Mouse (Mus musculus) embryonic fibroblast, embryonic 13.5 days (primary cell): ENCODE results near the gene Atp8b3. TPM values are rescaled to one million over a fixed set of nuclear protein-coding genes. Genes with fewer than 3 reads are reported as not detected.

Source experiments
- H3K27ac ChIP-seq: 2 replicates; pipeline ENCODE4 v1.5.1; 2012; ENCODE audit warnings: low read length, control low read depth, inconsistent platforms; ENCODE audit not compliant: insufficient read depth
- H3K4me1 ChIP-seq: 2 replicates; pipeline ENCODE4 v1.6.1; 2011; ENCODE audit warnings: low read length; ENCODE audit not compliant: control insufficient read depth, insufficient read depth
- H3K4me3 ChIP-seq: 2 replicates; pipeline ENCODE4 v1.5.1; 2011; ENCODE audit warnings: mild to moderate bottlenecking, control low read depth, low read length; ENCODE audit not compliant: insufficient read depth
- CTCF ChIP-seq: IDR thresholded peaks from 2 replicates; pipeline ENCODE4 v1.5.1; 2011; ENCODE audit warnings: mild to moderate bottlenecking, control low read depth, low read length, moderate library complexity, borderline replicate concordance; ENCODE audit not compliant: insufficient read depth
- POLR2A ChIP-seq: IDR thresholded peaks from 2 replicates; pipeline ENCODE4 v1.6.1; 2011; ENCODE audit warnings: low read depth, mild to moderate bottlenecking, control low read depth, low read length, moderate library complexity
- polyA plus RNA-seq: library from polyadenylated mRNA; stranded (reverse); fragments of >200 nt; gene quantifications from 2 replicates; pipeline ENCODE4 v1.2.4, GENCODE M21; 2011; ENCODE audit warnings: low read depth; ENCODE audit not compliant: missing spikeins, insufficient read length

The Atp8b3 gene
- polyA plus RNA-seq, 1 experiment, result not detected

DNA sequence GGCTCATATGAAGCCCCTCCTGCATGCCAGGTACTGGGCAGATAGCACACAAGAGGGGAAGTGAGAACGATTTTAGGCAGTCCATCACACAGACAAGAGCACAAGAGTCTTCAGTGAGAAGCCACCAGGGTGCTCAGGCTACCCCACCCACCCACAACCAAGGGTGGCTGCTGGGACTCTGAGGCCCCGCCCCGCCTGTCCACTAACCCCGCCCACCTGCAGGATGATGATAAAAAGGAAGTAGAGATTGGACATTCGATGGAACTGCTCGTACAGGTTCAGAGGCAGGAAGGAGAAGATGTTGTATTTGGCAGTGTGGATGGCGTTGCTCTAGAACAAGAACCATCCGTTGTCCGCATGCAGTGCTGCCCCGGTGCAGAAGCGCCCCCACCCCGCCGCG, 3.9 kb downstream of the Atp8b3 start:
- H3K4me1 ChIP-seq, result 0 out of 2 replicates have a peak, but pooled peaks cover 3% of the 10 kb centered on the region
- no peak for TF ChIP-seq CTCF
- TF ChIP-seq POLR2A, result no peak
- no peak overlapping the region for H3K4me3 ChIP-seq
- H3K27ac ChIP-seq, result no peak overlapping the region

DNA sequence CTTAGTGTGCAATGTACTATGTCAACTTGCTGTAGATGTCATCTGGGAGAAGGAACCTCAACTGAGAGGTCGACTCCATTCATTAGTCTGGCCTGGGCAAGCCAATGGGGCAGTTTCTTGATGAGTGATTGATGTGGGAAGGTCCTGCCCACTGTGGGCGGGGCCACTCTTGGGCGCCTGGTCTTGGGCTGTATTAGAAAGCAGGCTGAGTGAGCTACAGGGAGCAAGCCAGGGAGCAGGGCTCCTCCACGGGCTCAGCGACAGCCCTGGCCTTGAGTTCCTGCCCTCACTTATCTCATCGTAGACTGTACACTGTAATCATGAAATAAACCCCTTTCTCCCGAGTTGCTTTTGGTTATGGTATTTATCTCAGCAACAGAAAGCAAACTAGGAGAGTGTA, 5.2 kb downstream of the Atp8b3 start:
- no peak overlapping the region for H3K27ac ChIP-seq
- no peak overlapping the region for H3K4me3 ChIP-seq
- TF ChIP-seq CTCF (no peak), POLR2A (no peak)
- 0 out of 2 replicates have a peak, but pooled peaks cover 3% of the 10 kb centered on the region for H3K4me1 ChIP-seq

DNA sequence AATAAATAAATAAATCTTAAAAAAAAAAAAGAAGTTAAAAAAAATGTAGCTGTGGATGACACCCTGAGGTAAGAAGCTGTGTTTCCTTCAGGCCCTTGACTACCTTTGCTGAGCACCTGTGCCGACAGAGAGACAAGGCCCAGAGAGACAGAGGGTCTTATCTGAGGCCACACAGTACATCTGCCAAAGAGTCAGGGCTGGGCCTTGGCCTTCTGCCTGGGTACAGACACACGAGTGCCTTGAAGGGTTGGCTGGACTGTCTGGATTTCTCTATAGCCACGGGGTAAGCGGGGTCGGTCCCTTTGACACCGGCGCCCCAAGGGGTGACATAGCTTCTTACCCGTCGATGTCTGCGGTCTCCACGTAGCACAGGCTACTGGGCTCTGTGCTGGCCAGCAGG, 6.1 kb downstream of the Atp8b3 start:
- Histone ChIP-seq H3K4me3 (no peak overlapping the region), H3K4me1 (no peaks in the 10 kb centered on the region), H3K27ac (no peak overlapping the region)
- no peak for TF ChIP-seq POLR2A

DNA sequence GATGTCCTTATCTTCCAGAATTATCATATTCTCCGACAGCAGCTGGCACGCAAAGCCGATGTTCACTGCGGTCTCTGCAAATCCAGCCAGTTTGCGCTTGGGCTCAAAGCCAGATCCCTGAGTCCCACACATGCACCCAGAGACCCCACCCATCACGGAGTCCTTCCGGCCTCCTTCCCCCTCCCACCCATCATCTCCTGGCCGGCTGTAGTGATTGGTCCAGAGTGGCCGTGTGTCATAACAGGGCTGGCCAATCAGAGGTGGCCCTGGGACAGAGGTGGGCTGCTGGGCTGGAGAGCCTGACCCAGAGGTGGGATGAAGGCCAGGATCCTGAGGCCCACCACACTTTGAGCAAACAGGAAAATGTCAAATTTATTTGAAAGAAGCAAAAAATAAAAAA, 12.8 kb downstream of the Atp8b3 start:
- H3K27ac ChIP-seq, result no peak overlapping the region
- TF ChIP-seq CTCF (no peak), POLR2A (no peak)
- H3K4me3 ChIP-seq, result no peak overlapping the region
- no peaks in the 10 kb centered on the region for H3K4me1 ChIP-seq

DNA sequence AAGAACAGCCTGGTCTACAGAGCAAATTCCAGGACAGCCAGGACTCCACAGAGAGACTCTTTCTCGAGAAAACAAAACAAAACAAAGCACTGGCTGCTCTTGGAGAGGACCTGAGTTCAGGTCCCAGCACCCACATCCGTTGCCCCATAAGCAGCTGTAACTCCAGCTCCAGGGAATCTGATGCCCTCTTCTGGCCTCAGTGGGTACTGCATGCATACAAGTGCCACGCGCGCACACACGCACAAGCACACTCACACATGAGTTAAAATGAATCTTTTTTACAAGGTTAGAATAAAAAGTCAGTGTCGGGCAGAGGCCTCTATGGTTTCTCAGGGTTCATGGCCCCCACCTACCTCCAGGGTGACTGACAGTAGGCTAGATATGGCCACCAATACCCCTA, 15.6 kb downstream of the Atp8b3 start:
- H3K4me1 ChIP-seq, result no peaks in the 10 kb centered on the region
- TF ChIP-seq CTCF, result peak; percentile 21; the same call in 1 of the 2 replicates
- TF ChIP-seq POLR2A, result no peak
- H3K27ac ChIP-seq, result no peak overlapping the region
- no peak overlapping the region for H3K4me3 ChIP-seq

DNA sequence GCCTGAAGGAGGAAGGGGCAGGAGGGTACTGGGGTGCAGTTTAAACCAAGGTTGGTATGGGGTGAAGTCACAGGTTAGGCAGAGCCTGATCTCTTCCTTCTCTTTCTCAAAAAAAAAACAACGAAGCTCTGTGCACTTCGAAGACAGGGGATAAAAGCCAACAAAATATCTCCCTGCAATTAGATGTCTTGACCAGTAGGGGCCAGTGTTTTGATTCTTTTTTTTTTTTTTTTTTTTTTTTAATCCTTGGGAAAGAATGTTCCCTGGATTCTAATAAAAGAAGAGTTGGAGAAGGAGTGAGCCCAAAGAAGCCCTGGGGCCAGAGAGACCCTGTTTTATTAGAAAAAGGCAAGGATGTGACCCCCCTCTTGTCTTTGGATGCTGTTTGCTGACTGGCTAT, 19.6 kb downstream of the Atp8b3 start:
- no peak for TF ChIP-seq CTCF
- H3K4me1 ChIP-seq, result no peaks in the 10 kb centered on the region
- no peak overlapping the region for H3K4me3 ChIP-seq
- no peak overlapping the region for H3K27ac ChIP-seq

DNA sequence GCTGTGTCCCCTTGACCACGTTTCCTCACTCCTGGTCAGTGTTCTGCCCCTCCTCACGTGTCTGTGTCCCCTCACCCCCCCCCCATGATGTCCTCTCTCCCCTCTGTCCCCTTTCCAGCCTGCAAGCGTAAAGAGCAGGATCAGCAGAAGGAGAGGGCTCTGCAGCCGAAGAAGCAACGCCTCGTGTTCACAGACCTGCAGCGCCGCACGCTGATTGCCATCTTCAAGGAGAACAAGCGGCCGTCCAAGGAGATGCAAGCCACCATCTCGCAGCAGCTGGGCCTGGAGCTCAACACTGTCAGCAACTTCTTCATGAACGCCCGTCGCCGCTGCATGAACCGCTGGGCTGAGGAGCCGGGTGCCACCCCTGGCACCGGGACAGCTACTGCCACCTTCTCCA, 25.2 kb downstream of the Atp8b3 start:
- TF ChIP-seq CTCF (no peak), POLR2A (no peak)
- no peaks in the 10 kb centered on the region for H3K4me1 ChIP-seq
- no peak overlapping the region for H3K4me3 ChIP-seq
- H3K27ac ChIP-seq, result no peak overlapping the region

DNA sequence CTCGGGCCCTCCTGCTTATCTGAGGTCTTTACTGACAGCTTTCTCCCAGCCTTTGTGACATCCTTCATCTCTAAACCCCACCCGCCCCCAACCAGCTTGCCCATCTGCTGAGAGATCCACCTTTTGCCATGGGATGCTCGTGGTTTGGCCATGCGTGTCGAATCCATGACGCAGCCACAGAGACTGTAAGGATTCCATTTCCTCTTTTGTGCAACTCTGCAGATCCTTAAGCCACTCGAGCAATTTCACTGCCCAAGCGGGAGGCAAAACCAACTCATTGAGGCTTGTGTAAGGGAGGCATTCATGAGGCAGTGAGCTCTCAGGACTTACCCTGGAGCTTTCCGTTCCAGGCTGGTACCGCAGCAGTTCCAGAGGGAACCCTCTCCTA, 28.7 kb downstream of the Atp8b3 start:
- Histone ChIP-seq H3K4me1 (no peaks in the 10 kb centered on the region), H3K27ac (no peak overlapping the region), H3K4me3 (no peak overlapping the region)
- TF ChIP-seq CTCF (no peak), POLR2A (no peak)

DNA sequence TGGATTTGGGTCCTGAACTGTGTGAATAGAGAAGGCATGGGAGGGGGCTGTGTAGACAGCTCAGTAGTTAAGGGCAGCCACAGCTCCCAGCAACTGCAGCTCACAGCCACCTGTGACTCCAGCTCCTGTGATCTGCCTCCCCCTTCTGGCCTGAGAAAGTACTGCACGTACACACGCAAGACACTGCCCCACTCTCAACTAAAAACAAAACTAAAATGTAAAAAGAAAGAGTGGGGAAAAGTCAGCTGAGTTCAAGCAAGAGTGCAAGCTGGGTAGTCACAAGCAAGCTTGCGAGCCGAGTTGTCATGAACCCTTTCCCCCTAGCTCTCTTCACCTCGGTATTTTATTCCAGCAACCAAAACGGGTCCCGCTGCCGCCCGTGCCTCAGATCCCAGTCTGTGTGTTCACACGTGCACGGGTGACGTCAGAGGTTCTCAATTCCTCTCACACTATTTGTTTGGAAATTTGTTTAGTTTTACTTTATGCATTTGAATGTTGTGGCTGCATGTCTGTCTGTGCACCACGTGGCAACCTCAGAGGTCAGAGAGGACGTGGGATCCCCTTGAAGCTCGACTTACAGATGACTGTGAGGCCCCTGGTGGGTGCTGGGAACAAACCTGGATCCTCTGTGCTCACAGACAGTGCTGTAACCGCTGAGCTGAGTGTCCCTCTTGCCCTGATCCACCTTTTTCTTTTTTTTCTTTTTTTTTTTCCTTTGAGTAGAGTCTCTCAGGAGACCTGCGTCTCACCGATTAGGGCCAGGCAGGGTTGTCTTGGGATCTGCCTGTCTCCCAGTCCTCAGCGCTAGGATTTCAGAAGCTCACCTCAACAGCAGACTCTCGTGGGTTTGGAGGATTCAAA, 29.3 kb downstream of the Atp8b3 start:
- Histone ChIP-seq H3K27ac (no peak overlapping the region), H3K4me3 (peak overlapping the region; percentile 38), H3K4me1 (no peaks in the 10 kb centered on the region)
- peak; percentile 96 for TF ChIP-seq CTCF
- no peak for TF ChIP-seq POLR2A

DNA sequence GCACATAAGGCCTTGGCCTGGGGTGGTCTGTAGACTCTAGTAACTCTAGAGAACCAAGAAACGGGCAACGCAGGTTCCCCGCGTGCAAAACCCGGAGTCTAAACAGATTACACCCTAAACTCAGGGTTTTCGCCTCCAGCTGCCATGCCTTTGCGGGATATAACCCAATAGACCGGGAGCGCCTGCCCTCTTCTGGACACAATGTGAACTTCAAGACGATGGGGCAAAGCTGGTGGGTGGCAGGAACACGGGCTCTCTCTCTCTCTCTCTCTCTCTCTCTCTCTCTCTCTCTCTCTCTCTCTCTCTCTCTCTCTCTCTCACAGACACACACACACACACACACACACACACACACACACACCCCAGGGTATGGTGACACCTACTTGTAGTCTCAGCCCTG, 32.7 kb downstream of the Atp8b3 start:
- Histone ChIP-seq H3K27ac (no peak overlapping the region), H3K4me1 (no peaks in the 10 kb centered on the region), H3K4me3 (no peak overlapping the region)
- TF ChIP-seq CTCF (peak; percentile 68; the same call in 1 of the 2 replicates), POLR2A (no peak)

DNA sequence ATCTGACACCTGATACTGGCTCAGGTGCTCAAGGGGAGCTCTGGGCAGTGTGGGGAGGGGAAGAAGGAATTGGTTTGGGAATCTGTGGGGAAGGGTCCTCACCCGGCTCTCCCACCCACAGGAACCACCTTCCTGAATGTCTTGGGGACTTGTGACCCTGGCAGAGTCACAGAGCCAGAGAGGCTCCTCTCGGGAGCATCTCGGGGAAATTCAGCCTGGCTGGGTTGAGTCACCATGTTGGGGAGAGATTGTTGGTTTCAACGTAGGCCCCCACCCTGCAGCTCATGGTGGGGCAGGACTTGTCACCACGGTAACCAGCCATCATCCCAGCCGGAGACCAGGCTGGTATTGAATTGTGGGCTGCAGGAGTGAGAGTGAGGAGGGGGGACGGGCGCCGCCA, 34.2 kb downstream of the Atp8b3 start:
- no peak for TF ChIP-seq CTCF
- TF ChIP-seq POLR2A, result no peak
- Histone ChIP-seq H3K4me3 (no peak overlapping the region), H3K27ac (no peak overlapping the region), H3K4me1 (no peaks in the 10 kb centered on the region)
